Mouse (Mus musculus): ENCODE data around the gene Erich4. TPM values are rescaled to one million over a fixed set of nuclear protein-coding genes. Genes with fewer than 3 reads are reported as not detected.

The Erich4 gene
- polyA plus RNA-seq, 1 experiment from 2014 or later: 0.13 TPM

- Histone ChIP-seq H3K27me3 (replicated peaks) (no peaks in the 10 kb centered on the region), H3K4me3 (no peak overlapping the region)
These were observed 24.1 kb upstream of the Erich4 start for GRCm38 (mm10) chr7:25639754-25640153.

GRCm38 (mm10) chr7:25637099-25637498 is 21.4 kb upstream of the Erich4 start:
- peaks cover 6% of the 10 kb centered on the region; the same call in 1 of the 2 replicates for H3K4me1 ChIP-seq
- WGBS (ENCODE audit: insufficient replicate concordance): 73% methylated on average over 5 of the region's 5 CpGs
- no peak overlapping the region for H3K9ac ChIP-seq
- H3K9me3 ChIP-seq (replicated peaks): no peaks in the 10 kb centered on the region
- H3K36me3 ChIP-seq: peaks cover 16% of the 10 kb centered on the region
- no peak overlapping the region for H3K27ac ChIP-seq
- H3K4me3 ChIP-seq: no peak overlapping the region
- peak; percentile 14; the same call in 1 of the 2 replicates for ATAC-seq
- no peak overlapping the region for H3K4me2 ChIP-seq
- H3K27me3 ChIP-seq (replicated peaks): no peaks in the 10 kb centered on the region

More at GRCm38 (mm10) chr7:25639754-25640153, 24.1 kb upstream of the Erich4 start:
- Histone ChIP-seq H3K4me1 (peaks cover 7% of the 10 kb centered on the region; the same call in 1 of the 2 replicates), H3K9me3 (replicated peaks) (0 out of 2 replicates have a peak, but pooled peaks cover 4% of the 10 kb centered on the region), H3K27ac (no peak overlapping the region), H3K9ac (no peak overlapping the region), H3K4me2 (no peak overlapping the region), H3K36me3 (peaks cover 12% of the 10 kb centered on the region; the same call in 1 of the 2 replicates)
- ATAC-seq: no peak
- 79% methylated on average over 4 of the region's 4 CpGs for WGBS (ENCODE audit: insufficient replicate concordance)

GRCm38 (mm10) chr7:25636373-25636772 is 20.7 kb upstream of the Erich4 start:
- Histone ChIP-seq H3K9ac (no peak overlapping the region), H3K27ac (no peak overlapping the region), H3K9me3 (replicated peaks) (no peaks in the 10 kb centered on the region), H3K4me2 (no peak overlapping the region), H3K4me3 (no peak overlapping the region), H3K27me3 (replicated peaks) (no peaks in the 10 kb centered on the region), H3K36me3 (peaks cover 18% of the 10 kb centered on the region), H3K4me1 (peaks cover 6% of the 10 kb centered on the region; the same call in 1 of the 2 replicates)
- WGBS (ENCODE audit: insufficient replicate concordance): 51% methylated on average over 3 of the region's 3 CpGs
- no peak for ATAC-seq

GRCm38 (mm10) chr7:25632679-25633078 is 17.0 kb upstream of the Erich4 start:
- no peak for ATAC-seq
- Histone ChIP-seq H3K4me1 (peaks cover 17% of the 10 kb centered on the region), H3K27me3 (replicated peaks) (0 out of 2 replicates have a peak, but pooled peaks cover 12% of the 10 kb centered on the region), H3K36me3 (peaks cover 37% of the 10 kb centered on the region), H3K9ac (no peak overlapping the region), H3K9me3 (replicated peaks) (no peaks in the 10 kb centered on the region), H3K4me2 (no peak overlapping the region), H3K27ac (no peak overlapping the region), H3K4me3 (no peak overlapping the region)
- WGBS (ENCODE audit: insufficient replicate concordance): 45% methylated on average over 5 of the region's 5 CpGs

GRCm38 (mm10) chr7:25628323-25628620 is 12.6 kb upstream of the Erich4 start:
- Histone ChIP-seq H3K9ac (0 out of 2 replicates have a peak overlapping the region, but pooled peaks have one; percentile 69), H3K27ac (no peak overlapping the region), H3K9me3 (replicated peaks) (no peaks in the 10 kb centered on the region), H3K27me3 (replicated peaks) (0 out of 2 replicates have a peak, but pooled peaks cover 12% of the 10 kb centered on the region), H3K4me1 (peaks cover 36% of the 10 kb centered on the region), H3K4me3 (peak overlapping the region; percentile 56; the same call in 1 of the 2 replicates), H3K4me2 (peak overlapping the region; percentile 88), H3K36me3 (peaks cover 51% of the 10 kb centered on the region)
- ATAC-seq: no peak
- 69% methylated on average over 8 of the region's 8 CpGs for WGBS (ENCODE audit: insufficient replicate concordance)

- Histone ChIP-seq H3K4me3 (peak overlapping the region; percentile 56), H3K27ac (peak overlapping the region; percentile 59; the same call in 1 of the 2 replicates), H3K36me3 (peaks cover 51% of the 10 kb centered on the region), H3K27me3 (replicated peaks) (0 out of 2 replicates have a peak, but pooled peaks cover 12% of the 10 kb centered on the region), H3K9me3 (replicated peaks) (no peaks in the 10 kb centered on the region), H3K4me1 (peaks cover 34% of the 10 kb centered on the region), H3K9ac (peak overlapping the region; percentile 69), H3K4me2 (peak overlapping the region; percentile 88)
- ATAC-seq: peak; percentile 79
- WGBS (ENCODE audit: insufficient replicate concordance): 18% methylated on average over 38 of the region's 38 CpGs
These were observed 12.0 kb upstream of the Erich4 start for GRCm38 (mm10) chr7:25627431-25628322.

GRCm38 (mm10) chr7:25626509-25627430 is 11.1 kb upstream of the Erich4 start, which contains the start of gene B3gnt8:
TSS of gene B3gnt8 (plus strand) at chr7:25626654.
- Histone ChIP-seq H3K27ac (peak within 1 kb of the TSS; percentile 59), H3K9me3 (replicated peaks) (no peaks in the 10 kb centered on the region), H3K4me1 (peaks cover 30% of the 10 kb centered on the region), H3K36me3 (peaks cover 59% of the 10 kb centered on the region), H3K9ac (peak within 1 kb of the TSS; percentile 69), H3K4me2 (peak within 1 kb of the TSS; percentile 88), H3K27me3 (replicated peaks) (0 out of 2 replicates have a peak, but pooled peaks cover 12% of the 10 kb centered on the region), H3K4me3 (peak within 1 kb of the TSS; percentile 56)
- 10% methylated on average over 29 of the region's 29 CpGs for WGBS (ENCODE audit: insufficient replicate concordance)
- ATAC-seq: peak; percentile 53; the same call in 1 of the 2 replicates

- ATAC-seq: no peak
- no peak overlapping the region for H3K4me3 ChIP-seq
- H3K4me2 ChIP-seq: no peak overlapping the region
- WGBS (ENCODE audit: insufficient replicate concordance): 66% methylated on average over 10 of the region's 10 CpGs
- H3K36me3 ChIP-seq: peaks cover 51% of the 10 kb centered on the region
- H3K4me1 ChIP-seq: peaks cover 30% of the 10 kb centered on the region
- H3K9me3 ChIP-seq (replicated peaks): no peaks in the 10 kb centered on the region
- no peak overlapping the region for H3K27ac ChIP-seq
- no peak overlapping the region for H3K9ac ChIP-seq
- 0 out of 2 replicates have a peak, but pooled peaks cover 12% of the 10 kb centered on the region for H3K27me3 ChIP-seq (replicated peaks)
These were observed 10.0 kb upstream of the Erich4 start for GRCm38 (mm10) chr7:25625594-25626250.

GRCm38 (mm10) chr7:25624851-25625250 is 9.2 kb upstream of the Erich4 start:
- no peak for ATAC-seq
- Histone ChIP-seq H3K36me3 (peaks cover 42% of the 10 kb centered on the region), H3K4me1 (peaks cover 35% of the 10 kb centered on the region), H3K9ac (no peak overlapping the region), H3K4me3 (no peak overlapping the region), H3K27me3 (replicated peaks) (0 out of 2 replicates have a peak, but pooled peaks cover 12% of the 10 kb centered on the region), H3K4me2 (no peak overlapping the region), H3K9me3 (replicated peaks) (no peaks in the 10 kb centered on the region), H3K27ac (no peak overlapping the region)
- 63% methylated on average over 5 of the region's 5 CpGs for WGBS (ENCODE audit: insufficient replicate concordance)

GRCm38 (mm10) chr7:25623857-25624370 is 8.2 kb upstream of the Erich4 start:
- 79% methylated on average over 11 of the region's 11 CpGs for WGBS (ENCODE audit: insufficient replicate concordance)
- H3K9ac ChIP-seq: no peak overlapping the region
- no peak overlapping the region for H3K4me3 ChIP-seq
- no peaks in the 10 kb centered on the region for H3K9me3 ChIP-seq (replicated peaks)
- peaks cover 44% of the 10 kb centered on the region for H3K4me1 ChIP-seq
- H3K27me3 ChIP-seq (replicated peaks): 0 out of 2 replicates have a peak, but pooled peaks cover 9% of the 10 kb centered on the region
- no peak overlapping the region for H3K4me2 ChIP-seq
- no peak for ATAC-seq
- no peak overlapping the region for H3K27ac ChIP-seq
- peaks cover 35% of the 10 kb centered on the region for H3K36me3 ChIP-seq

GRCm38 (mm10) chr7:25620751-25621150 is 5.1 kb upstream of the Erich4 start:
- ATAC-seq: no peak
- Histone ChIP-seq H3K9me3 (replicated peaks) (no peaks in the 10 kb centered on the region), H3K27ac (no peak overlapping the region), H3K9ac (no peak overlapping the region), H3K4me2 (no peak overlapping the region), H3K4me3 (no peak overlapping the region), H3K27me3 (replicated peaks) (no peaks in the 10 kb centered on the region; the same call in 1 of the 2 replicates), H3K36me3 (peaks cover 34% of the 10 kb centered on the region), H3K4me1 (peaks cover 23% of the 10 kb centered on the region)
- 84% methylated on average over 11 of the region's 11 CpGs for WGBS (ENCODE audit: insufficient replicate concordance)
